In the genomic region with DNA sequence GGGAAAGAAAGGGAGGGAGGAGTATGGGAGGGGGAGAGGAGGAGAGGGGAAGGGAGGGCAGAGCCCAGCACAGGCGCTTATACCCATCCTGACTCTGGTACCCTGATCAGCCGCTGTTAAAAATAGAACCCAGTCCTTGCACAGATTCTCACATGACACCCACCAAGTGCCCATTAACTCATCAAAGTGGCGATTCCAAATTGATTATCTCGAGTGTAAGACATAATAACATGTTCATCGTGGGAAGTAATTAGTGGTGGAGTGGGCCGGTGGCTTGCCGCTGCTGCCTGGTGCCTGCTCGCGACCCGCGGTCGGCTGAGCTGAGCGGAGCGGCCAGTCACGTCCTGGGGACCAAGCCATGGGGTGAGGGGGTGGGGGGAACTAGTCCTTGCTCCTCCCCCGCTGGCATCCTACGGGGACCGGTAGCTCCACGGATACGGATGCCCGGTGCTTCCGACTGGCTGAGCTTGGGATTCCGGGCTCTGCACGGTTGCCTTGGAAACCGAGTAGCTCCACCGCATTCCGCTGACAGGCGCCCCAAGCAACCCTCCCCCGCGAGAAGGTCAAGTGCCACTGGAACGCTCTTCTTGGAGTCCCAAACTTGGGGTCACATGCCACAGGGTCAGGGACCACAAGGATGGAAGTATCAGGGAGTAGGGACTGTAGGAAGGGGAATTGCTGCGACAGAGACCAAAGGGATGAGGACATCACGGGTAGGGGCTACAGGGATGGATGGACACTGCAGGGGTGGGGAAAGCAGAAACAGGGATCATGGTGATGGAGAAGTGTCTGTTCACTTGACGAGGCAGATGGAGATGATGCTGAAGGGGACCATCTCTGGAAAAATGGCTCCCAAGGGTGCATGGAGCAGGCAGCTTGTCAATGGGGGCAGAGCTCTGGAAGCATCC, we compare ENCODE assay signal across 9 mouse cellular contexts.
DNase-seq lines count a peak whose midpoint lies in the region; ATAC-seq lines count a peak whose summit lies in the region.
"Had no signal": no experiment of that assay in that cellular context is flagged by ENCODE, and none has a peak within 500 bp of the region (broad histone marks: within the 10 kb centered on the region; RNA-seq: fewer than 3 reads in every experiment).

No protein-coding gene starts in this region.

- no peak for DNase-seq in kidney, adult 11 months
- peak; percentile 39 to 50 for DNase-seq in cerebellum, postnatal 36 days
- peak; percentile 72 for DNase-seq in left cerebral cortex, postnatal 14 days (ENCODE audit: low spot score in 2 of 2)
- DNase-seq in retina, postnatal 1 day: peak; percentile 84
- DNase-seq in urinary bladder, adult 2 months (ENCODE audit: low spot score): no peak
- DNase-seq in gastrocnemius, postnatal 10 days: no peak

- WGBS in kidney, embryonic 14.5 days: under 1% methylated on average over 34 of the region's 34 CpGs
- WGBS in hindbrain, embryonic 12.5 days: under 1% methylated on average over 34 of the region's 34 CpGs

- ATAC-seq in kidney, embryonic 14.5 days (ENCODE audit: low FRiP score, low TSS enrichment): no peak
- peak; percentile 67 for ATAC-seq in hindbrain, embryonic 12.5 days (ENCODE audit: low FRiP score)

- no peaks in the 10 kb centered on the region for H3K36me3 ChIP-seq in kidney, embryonic 14.5 days (ENCODE audit: control insufficient read depth, insufficient read depth, low read length)
- no peaks in the 10 kb centered on the region for H3K36me3 ChIP-seq in hindbrain, embryonic 12.5 days
- H3K36me3 ChIP-seq: liver, embryonic 15.5 days had no signal

- intact Hi-C loops in left cerebral cortex, postnatal 14 days (cut with DNase I): loop anchor here (5.0 kb wide), 2 partner anchors 83 to 258 kb away; a partner anchor contains a TSS

- no peaks in the 10 kb centered on the region for H3K9me3 ChIP-seq in kidney, embryonic 14.5 days (ENCODE audit: control insufficient read depth, low read length)
- H3K9me3 ChIP-seq in hindbrain, embryonic 12.5 days (replicated peaks): no peaks in the 10 kb centered on the region
- H3K9me3 ChIP-seq: liver, embryonic 15.5 days had no signal

- peaks cover 21% of the 10 kb centered on the region for H3K27me3 ChIP-seq in kidney, embryonic 14.5 days (ENCODE audit: control insufficient read depth, insufficient read depth, low read length)
- peaks cover 18% of the 10 kb centered on the region for H3K27me3 ChIP-seq in hindbrain, embryonic 12.5 days

- H3K9ac ChIP-seq in kidney, embryonic 14.5 days (ENCODE audit: low read depth, low read length): no peak overlapping the region; the same call in 1 of the 2 replicates
- peak overlapping the region; percentile 58 for H3K9ac ChIP-seq in hindbrain, embryonic 12.5 days
- H3K9ac ChIP-seq: liver, embryonic 15.5 days had no signal

- peaks cover 37% of the 10 kb centered on the region for H3K4me1 ChIP-seq in kidney, embryonic 14.5 days (ENCODE audit: control insufficient read depth, insufficient read depth, low read length)
- peaks cover 41% of the 10 kb centered on the region for H3K4me1 ChIP-seq in hindbrain, embryonic 12.5 days

- H3K27ac ChIP-seq in kidney, embryonic 14.5 days (ENCODE audit: low read depth, low read length): no peak overlapping the region
- peak overlapping the region; percentile 50 for H3K27ac ChIP-seq in hindbrain, embryonic 12.5 days
- H3K27ac ChIP-seq: liver, embryonic 15.5 days had no signal

- peak overlapping the region; percentile 21 for H3K4me3 ChIP-seq in kidney, embryonic 14.5 days (ENCODE audit: low read length)
- peak overlapping the region; percentile 35 for H3K4me3 ChIP-seq in hindbrain, embryonic 12.5 days
- H3K4me3 ChIP-seq: liver, embryonic 15.5 days had no signal

- peak overlapping the region; percentile 42 for H3K4me2 ChIP-seq in kidney, embryonic 14.5 days (replicated peaks; ENCODE audit: low read depth, low read length)
- H3K4me2 ChIP-seq in hindbrain, embryonic 12.5 days (replicated peaks): peak overlapping the region; percentile 73
- H3K4me2 ChIP-seq: liver, embryonic 15.5 days had no signal

Comparison
In these comparisons a context has a peak if more than half of its experiments do, and no peak if none do; other contexts are left out.
1. DNase-seq: peak in cerebellum, postnatal 36 days (2 of 2), left cerebral cortex, postnatal 14 days (2 of 2) and retina, postnatal 1 day (single experiment); none in kidney, adult 11 months (single experiment), urinary bladder, adult 2 months (single experiment) and gastrocnemius, postnatal 10 days (single experiment).